Mouse (Mus musculus) gastrocnemius, postnatal 4 days (tissue): Measurements from ENCODE around the gene Mmp11. TPM values are rescaled to one million over a fixed set of nuclear protein-coding genes. Genes with fewer than 3 reads are reported as not detected.

Experiments
- total RNA-seq, 2 experiments: library from RNA; stranded (reverse); gene quantifications; 2 replicates each; pipeline ENCODE4 v1.2.3; 2021

Gene Mmp11
- total RNA-seq, 2 experiments from 2014 or later: 12.7 to 15.0 TPM

Other genes with a start within 250 kb of the Mmp11 start
- gene Cabin1, start 172.2 kb downstream of the Mmp11 start, total RNA-seq: 10 to 100 TPM; 29.1 to 30.4 TPM
- 10 to 100 TPM; 28.2 to 29.4 TPM for gene Ddt, start 163.1 kb downstream of the Mmp11 start, total RNA-seq
- gene Gm20441, start 155.5 kb downstream of the Mmp11 start, total RNA-seq: not detected
- 1 to 10 TPM; 5.4 to 6.8 TPM for gene Gstt3, start 155.1 kb downstream of the Mmp11 start, total RNA-seq
- 10 to 100 TPM; 10.2 to 11.8 TPM for gene Gstt1, start 137.9 kb downstream of the Mmp11 start, total RNA-seq
- not detected for gene Gstt4, start 114.0 kb downstream of the Mmp11 start, total RNA-seq
- 1 to 10 TPM; 7.6 to 9.2 TPM for gene Gstt2, start 99.1 kb downstream of the Mmp11 start, total RNA-seq
- 100 to 1,000 TPM; 164 TPM for gene Mif, start 76.3 kb downstream of the Mmp11 start, total RNA-seq
- gene Derl3, start 43.1 kb downstream of the Mmp11 start, total RNA-seq: 1 to 10 TPM in 1 of 2 experiments, under 1 TPM in 1; 0.96 to 1.0 TPM
- 10 to 100 TPM; 55.0 to 60.2 TPM for gene Smarcb1, start 14.9 kb downstream of the Mmp11 start, total RNA-seq
- gene Chchd10, start 3.4 kb downstream of the Mmp11 start, total RNA-seq: 100 to 1,000 TPM; 390 to 396 TPM
- not detected for gene Gm867, start 4.2 kb upstream of the Mmp11 start, total RNA-seq
- gene Vpreb3, start 6.6 kb upstream of the Mmp11 start, total RNA-seq: under 1 TPM in 1 of 2 experiments, not detected in 1; 0.62 TPM
- not detected for gene Gm5134, start 18.0 kb upstream of the Mmp11 start, total RNA-seq
- gene Zfp280b, start 96.2 kb upstream of the Mmp11 start, total RNA-seq: 10 to 100 TPM; 14.6 to 14.7 TPM
- gene Slc5a4b, start 174.5 kb upstream of the Mmp11 start, total RNA-seq: not detected
- not detected for gene Slc5a4a, start 211.0 kb upstream of the Mmp11 start, total RNA-seq